Mouse (Mus musculus): ENCODE measurements around the gene Rffl. TPM values are rescaled to one million over a fixed set of nuclear protein-coding genes. Genes with fewer than 3 reads are reported as not detected.

Rffl gene
- total RNA-seq, 2 experiments from 2014 or later: 6.4 to 8.4 TPM

- no peak for DNase-seq
Measured at GRCm38 (mm10) chr11:82764438-82764924, 106.5 kb downstream of the Rffl start.

DNA sequence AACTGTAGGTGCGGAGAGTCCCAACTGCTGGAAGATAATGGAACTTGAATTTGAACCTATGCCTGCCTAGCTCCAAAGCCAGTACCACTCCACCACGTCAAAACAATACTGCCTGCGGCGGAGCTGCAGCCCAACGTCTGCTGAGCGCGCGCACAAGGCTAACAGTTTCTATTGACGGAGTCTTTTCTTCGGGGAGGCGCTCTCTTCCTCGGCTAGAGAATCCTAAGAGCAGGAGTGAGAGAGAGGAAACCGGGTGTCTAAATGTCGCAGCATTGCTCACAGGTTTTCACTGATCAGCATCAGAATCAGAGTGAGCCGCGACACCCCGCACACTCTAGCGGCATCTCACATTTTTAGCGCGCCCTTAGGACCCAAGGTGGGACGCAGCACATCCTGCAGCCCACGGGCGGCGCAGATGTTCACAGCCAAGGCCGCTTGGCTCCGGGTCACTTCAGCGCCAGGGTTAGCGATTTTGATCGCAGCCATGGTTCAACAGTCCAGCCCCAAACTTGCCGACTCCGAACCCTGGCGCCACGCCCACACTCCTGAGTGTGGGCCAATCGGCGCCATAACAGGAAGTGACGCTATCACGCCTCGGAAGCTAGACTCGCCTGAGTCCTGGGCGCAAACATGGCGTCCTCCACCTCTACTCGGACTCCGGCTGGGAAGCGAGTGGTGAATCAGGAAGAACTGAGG, 107.1 kb downstream of the Rffl start, which contains the start of the genes Cct6b and Zfp830:
Gene Cct6b (minus strand): TSS at position 580 of the 696 bp plus-strand sequence.
Gene Zfp830 (plus strand): TSS at position 604 of the 696 bp plus-strand sequence.
- peak; percentile 96 for DNase-seq

- DNase-seq: no peak
Measured at GRCm38 (mm10) chr11:82763261-82763660, 107.7 kb downstream of the Rffl start.

GRCm38 (mm10) chr11:82762286-82762829, 108.7 kb downstream of the Rffl start:
- DNase-seq: no peak

GRCm38 (mm10) chr11:82755919-82756318, 115.1 kb downstream of the Rffl start:
- no peak for DNase-seq

Other genes starting within 250 kb of the Rffl start
- under 1 TPM; 0.63 to 0.99 TPM for gene Cct6b, start 106.9 kb downstream of the Rffl start, total RNA-seq (2021)
- 10 to 100 TPM; 21.3 to 23.0 TPM for gene Zfp830, start 106.9 kb downstream of the Rffl start, total RNA-seq (2021)
- gene Lig3, start 90.1 kb downstream of the Rffl start, total RNA-seq (2021): 10 to 100 TPM; 25.6 to 27.1 TPM
- 10 to 100 TPM; 10.7 to 16.2 TPM for gene Rad51d, start 19.4 kb upstream of the Rffl start, total RNA-seq (2021)
- gene Fndc8, start 20.9 kb upstream of the Rffl start, total RNA-seq (2021): not detected
- gene Nle1, start 37.2 kb upstream of the Rffl start, total RNA-seq (2021): 10 to 100 TPM; 19.5 to 27.0 TPM
- gene Unc45b, start 39.3 kb upstream of the Rffl start, total RNA-seq (2021): 10 to 100 TPM in 1 of 2 experiments, 1 to 10 TPM in 1; 7.6 to 10.0 TPM
- gene Slfn5, start 80.1 kb upstream of the Rffl start, total RNA-seq (2021): 10 to 100 TPM; 30.9 to 39.7 TPM
- 10 to 100 TPM in 1 of 2 experiments, 1 to 10 TPM in 1; 8.1 to 11.2 TPM for gene Slfn9, start 120.6 kb upstream of the Rffl start, total RNA-seq (2021)
- 1 to 10 TPM; 1.5 to 2.5 TPM for gene Slfn8, start 149.6 kb upstream of the Rffl start, total RNA-seq (2021)
- 1 to 10 TPM; 4.8 to 6.3 TPM for gene Slfn2, start 193.9 kb upstream of the Rffl start, total RNA-seq (2021)
- gene Slfn1, start 245.6 kb upstream of the Rffl start, total RNA-seq (2021): under 1 TPM; 0.20 to 0.43 TPM